Comparison of ENCODE assay signal across 14 mouse cellular contexts in genomic region chr19:43957402-43957801, GRCm38 (mm10). TPM values are rescaled to one million over a fixed set of nuclear protein-coding genes. Genes with fewer than 3 reads are reported as not detected.
DNase-seq lines count a peak whose midpoint lies in the region; ATAC-seq and TF ChIP-seq lines count a peak whose summit lies in the region.
"Had no signal": no experiment of that assay in that cellular context is flagged by ENCODE, and none has a peak within 500 bp of the region (broad histone marks: within the 10 kb centered on the region; RNA-seq: fewer than 3 reads in every experiment).

No protein-coding gene starts in this region.

- TF ChIP-seq CTCF in gastrocnemius, adult 2 months (IDR thresholded peaks at IDR 0.05), result no peak
- TF ChIP-seq CTCF in intestine, postnatal 0 days (IDR thresholded peaks at IDR 0.05; ENCODE audit: low read depth), result no peak

- no peak overlapping the region for H3K27ac ChIP-seq in gastrocnemius, adult 2 months
- 0 out of 2 replicates have a peak overlapping the region, but pooled peaks have one; percentile 23 for H3K27ac ChIP-seq in lung, embryonic 15.5 days
- H3K27ac ChIP-seq in intestine, postnatal 0 days (ENCODE audit: low read depth, low read length), result peak overlapping the region; percentile 41; the same call in 1 of the 2 replicates
- H3K27ac ChIP-seq: hindbrain, embryonic 14.5 days; liver, embryonic 14.5 days had no signal

- H3K4me3 ChIP-seq in gastrocnemius, adult 2 months, result no peak overlapping the region
- no peak overlapping the region for H3K4me3 ChIP-seq in lung, embryonic 15.5 days
- no peak overlapping the region for H3K4me3 ChIP-seq in intestine, postnatal 0 days (ENCODE audit: low read depth, low read length)

- H3K4me1 ChIP-seq in lung, embryonic 15.5 days, result peaks cover 7% of the 10 kb centered on the region
- H3K4me1 ChIP-seq in intestine, postnatal 0 days (replicated peaks; ENCODE audit: control insufficient read depth, insufficient read depth, low read length), result 0 out of 2 replicates have a peak, but pooled peaks cover 6% of the 10 kb centered on the region

- WGBS in lung, embryonic 15.5 days, result 18% methylated on average over 4 of the region's 4 CpGs
- 7% methylated on average over 4 of the region's 4 CpGs for WGBS in intestine, postnatal 0 days

- H3K9ac ChIP-seq in lung, embryonic 15.5 days, result no peak overlapping the region
- H3K9ac ChIP-seq in intestine, postnatal 0 days (ENCODE audit: low read depth, low read length), result no peak overlapping the region
- H3K9ac ChIP-seq: hindbrain, embryonic 14.5 days; liver, embryonic 14.5 days had no signal

- intact Hi-C loops in gastrocnemius, adult 2 months (cut with DNase I), result no loop called here

- peak; percentile 68 for DNase-seq in gastrocnemius, adult 2 months
- no peak for DNase-seq in gastrocnemius, postnatal 10 days
- no peak for DNase-seq in lung, postnatal 4 days
- peak; percentile 16 to 45 for DNase-seq in gastrocnemius, adult 8-10 months (ENCODE audit: low spot score in 2 of 2)
- DNase-seq in adrenal gland, postnatal 25 days, result no peak
- DNase-seq in kidney, adult 11 months, result no peak
- DNase-seq: adrenal gland, postnatal 10 days; kidney, adult 8-10 months had no signal

- no peaks in the 10 kb centered on the region for H3K9me3 ChIP-seq in lung, embryonic 15.5 days
- no peaks in the 10 kb centered on the region for H3K9me3 ChIP-seq in intestine, postnatal 0 days (ENCODE audit: control insufficient read depth)
- H3K9me3 ChIP-seq: G1E had no signal

- ATAC-seq in lung, embryonic 15.5 days (ENCODE audit: borderline replicate concordance, extremely low read depth, low FRiP score, low TSS enrichment), result peak; percentile 72; the same call in 1 of the 2 replicates
- peak; percentile 74 for ATAC-seq in intestine, postnatal 0 days

- H3K36me3 ChIP-seq in lung, embryonic 15.5 days, result no peaks in the 10 kb centered on the region
- H3K36me3 ChIP-seq in intestine, postnatal 0 days (ENCODE audit: control insufficient read depth, insufficient read depth), result no peaks in the 10 kb centered on the region
- H3K36me3 ChIP-seq: G1E had no signal

- no peaks in the 10 kb centered on the region for H3K27me3 ChIP-seq in lung, embryonic 15.5 days
- no peaks in the 10 kb centered on the region for H3K27me3 ChIP-seq in intestine, postnatal 0 days (replicated peaks; ENCODE audit: control insufficient read depth, insufficient read depth, low read length)

- H3K4me2 ChIP-seq in lung, embryonic 15.5 days, result no peak overlapping the region
- no peak overlapping the region for H3K4me2 ChIP-seq in intestine, postnatal 0 days (replicated peaks; ENCODE audit: low read depth)
- H3K4me2 ChIP-seq: hindbrain, embryonic 14.5 days had no signal

RNA-seq across cellular contexts. Expression of gene Dnmbp, which starts 17.4 kb away (rescaled TPM):
- 10 to 100 TPM in 1 of 2 experiments, 1 to 10 TPM in 1; 9.4 to 11.3 TPM for total RNA-seq in gastrocnemius, adult 2 months (2021)
- total RNA-seq in gastrocnemius, postnatal 10 days (2021), result 10 to 100 TPM; 12.8 to 16.3 TPM
- 22.2 and 22.4 TPM in 2 replicates for polyA plus RNA-seq in lung, embryonic 15.5 days (2015; fragmentation: Nextera tagmentation; extraction: Ambion mirVana)
- total RNA-seq in gastrocnemius, adult 8-10 months (2022), result 10 to 100 TPM; 10.9 to 13.2 (median 12.2) TPM
- 21.4 TPM in 2 replicates for polyA plus RNA-seq in intestine, postnatal 0 days (2015; fragmentation: Nextera tagmentation; extraction: Ambion mirVana)
- total RNA-seq in adrenal gland, postnatal 25 days (2021), result 15.9 and 17.1 TPM in 2 replicates

RNA-seq across cellular contexts. Expression of gene Cpn1, which starts 29.0 kb away (rescaled TPM):
- not detected for total RNA-seq in gastrocnemius, adult 2 months (2021)
- total RNA-seq in gastrocnemius, postnatal 10 days (2021), result not detected
- polyA plus RNA-seq in lung, embryonic 15.5 days (2015; fragmentation: Nextera tagmentation; extraction: Ambion mirVana), result 5.8 and 6.6 TPM in 2 replicates
- under 1 TPM in 3 of 4 experiments, not detected in 1; 0.16 to 0.31 (median 0.17) TPM for total RNA-seq in gastrocnemius, adult 8-10 months (2022)
- 14.3 and 18.7 TPM in 2 replicates for polyA plus RNA-seq in intestine, postnatal 0 days (2015; fragmentation: Nextera tagmentation; extraction: Ambion mirVana)
- 0.67 TPM in 1 of 2 replicates, not detected in the other for total RNA-seq in adrenal gland, postnatal 25 days (2021)
- total RNA-seq: G1E; megakaryocyte-erythroid progenitor cell, adult 5-6 weeks had no signal
- polyA plus RNA-seq: G1E had no signal

Comparison
In these comparisons a context has a peak if more than half of its experiments do, and no peak if none do; other contexts are left out.
1. DNase-seq: peak in gastrocnemius, adult 2 months (single experiment) and gastrocnemius, adult 8-10 months (2 of 2); none in gastrocnemius, postnatal 10 days (single experiment), lung, postnatal 4 days (0 of 2), adrenal gland, postnatal 25 days (single experiment) and kidney, adult 11 months (single experiment).